Mouse (Mus musculus) brain, adult 10 weeks (tissue): ENCODE results near the gene Cryzl1. TPM values are rescaled to one million over a fixed set of nuclear protein-coding genes. Genes with fewer than 3 reads are reported as not detected.

ENCODE experiments used
- polyA plus RNA-seq: library from polyadenylated mRNA; stranded (reverse); fragments of 350-450 nt; fragmentation: Illumina TruSeq; extraction: RNeasy Lipid Tissue Mini Kit (QIAGEN cat#74804); gene quantifications from one replicate; pipeline ENCODE4 v1.2.3, GENCODE M21; 2015; ENCODE audit warnings: low read depth, low replicate concordance

The Cryzl1 gene
- 149 TPM for polyA plus RNA-seq

GRCm38 (mm10) chr16:91728123-91729065 is at the start of gene Cryzl1:
TSS of gene Cryzl1 (minus strand) at chr16:91728975.

GRCm38 (mm10) chr16:91729066-91729482 is 299 bp upstream of the Cryzl1 start, which contains the start of gene Itsn1:
TSS of gene Itsn1 (plus strand) at chr16:91729281.

GRCm38 (mm10) chr16:91688619-91689334 is 40.0 kb downstream of the Cryzl1 start, which contains the start of gene Donson:
TSS of gene Donson (minus strand) at chr16:91688770.

GRCm38 (mm10) chr16:91647461-91648219 is 81.1 kb downstream of the Cryzl1 start, which contains the start of gene Son:
TSS of gene Son (plus strand) at chr16:91647506.

GRCm38 (mm10) chr16:91646681-91647419 is 81.9 kb downstream of the Cryzl1 start, which contains the start of gene Gart:
TSS of gene Gart (minus strand) at chr16:91646952.

Other genes with a start within 250 kb of the Cryzl1 start
- gene Ifnar1, start 243.7 kb downstream of the Cryzl1 start, polyA plus RNA-seq: 29.7 TPM
- 42.7 TPM for gene Ifngr2, start 181.9 kb downstream of the Cryzl1 start, polyA plus RNA-seq
- 95.7 TPM for gene Tmem50b, start 131.2 kb downstream of the Cryzl1 start, polyA plus RNA-seq
- gene Dnajc28, start 109.9 kb downstream of the Cryzl1 start, polyA plus RNA-seq: 10.5 TPM
- 32.0 TPM for gene Gart, start 82.0 kb downstream of the Cryzl1 start, polyA plus RNA-seq
- gene Son, start 81.5 kb downstream of the Cryzl1 start, polyA plus RNA-seq: 204 TPM
- gene Donson, start 40.2 kb downstream of the Cryzl1 start, polyA plus RNA-seq: 19.8 TPM
- 49.4 TPM for gene Itsn1, start 306 bp upstream of the Cryzl1 start, polyA plus RNA-seq